Mouse (Mus musculus): ENCODE measurements at regions not wholly inside any gene's neighbourhood (a gene's known extent, or its start where the extent isn't known, plus 50 kb on each side); places are given as distances from the start of the nearest gene placed in this dataset.

- DNase-seq (ENCODE audit: extremely low spot score, low read depth, low spot score), result no peak
Measured at GRCm38 (mm10) chr9:68250011-68250410, 403.6 kb upstream of the Rora start.

- no peak for DNase-seq (ENCODE audit: extremely low spot score, low read depth, low spot score)
Measured at GRCm38 (mm10) chr9:68254218-68254617, 399.4 kb upstream of the Rora start.

GRCm38 (mm10) chr9:68268551-68268950 is 385.0 kb upstream of the Rora start:
- DNase-seq (ENCODE audit: extremely low spot score, low read depth, low spot score), result no peak

- no peak for DNase-seq (ENCODE audit: extremely low spot score, low read depth, low spot score)
Measured at GRCm38 (mm10) chr9:68302232-68302925, 351.2 kb upstream of the Rora start.

- DNase-seq (ENCODE audit: extremely low spot score, low read depth, low spot score), result no peak
Measured at GRCm38 (mm10) chr9:68330721-68331120, 322.9 kb upstream of the Rora start.

GRCm38 (mm10) chr9:68340921-68341320 is 312.7 kb upstream of the Rora start:
- DNase-seq (ENCODE audit: extremely low spot score, low read depth, low spot score), result no peak

GRCm38 (mm10) chr9:68341511-68341910 is 312.1 kb upstream of the Rora start:
- no peak for DNase-seq (ENCODE audit: extremely low spot score, low read depth, low spot score)

GRCm38 (mm10) chr9:68347426-68347825 is 306.2 kb upstream of the Rora start:
- DNase-seq (ENCODE audit: extremely low spot score, low read depth, low spot score), result no peak

GRCm38 (mm10) chr9:68351466-68351865 is 302.1 kb upstream of the Rora start:
- DNase-seq (ENCODE audit: extremely low spot score, low read depth, low spot score), result no peak

GRCm38 (mm10) chr9:68354470-68354869 is 299.1 kb upstream of the Rora start:
- no peak for DNase-seq (ENCODE audit: extremely low spot score, low read depth, low spot score)

GRCm38 (mm10) chr9:68356078-68356477 is 297.5 kb upstream of the Rora start:
- no peak for DNase-seq (ENCODE audit: extremely low spot score, low read depth, low spot score)

- no peak for DNase-seq (ENCODE audit: extremely low spot score, low read depth, low spot score)
Measured at GRCm38 (mm10) chr9:68357231-68357630, 296.4 kb upstream of the Rora start.

GRCm38 (mm10) chr9:68366973-68367372 is 286.6 kb upstream of the Rora start:
- DNase-seq (ENCODE audit: extremely low spot score, low read depth, low spot score), result no peak

- no peak for DNase-seq (ENCODE audit: extremely low spot score, low read depth, low spot score)
Measured at GRCm38 (mm10) chr9:68367556-68367955, 286.0 kb upstream of the Rora start.

GRCm38 (mm10) chr9:68372726-68373125 is 280.9 kb upstream of the Rora start:
- no peak for DNase-seq (ENCODE audit: extremely low spot score, low read depth, low spot score)

GRCm38 (mm10) chr9:68376222-68376621 is 277.4 kb upstream of the Rora start:
- no peak for DNase-seq (ENCODE audit: extremely low spot score, low read depth, low spot score)

- DNase-seq (ENCODE audit: extremely low spot score, low read depth, low spot score), result no peak
Measured at GRCm38 (mm10) chr9:68381871-68382270, 271.7 kb upstream of the Rora start.

- DNase-seq (ENCODE audit: extremely low spot score, low read depth, low spot score), result no peak
Measured at GRCm38 (mm10) chr9:68400930-68401329, 252.7 kb upstream of the Rora start.

GRCm38 (mm10) chr9:68402176-68402845 is 251.3 kb upstream of the Rora start:
- DNase-seq (ENCODE audit: extremely low spot score, low read depth, low spot score), result no peak

GRCm38 (mm10) chr9:68402981-68403380 is 250.6 kb upstream of the Rora start:
- no peak for DNase-seq (ENCODE audit: extremely low spot score, low read depth, low spot score)

- no peak for DNase-seq (ENCODE audit: extremely low spot score, low read depth, low spot score)
Measured at GRCm38 (mm10) chr9:68403516-68403915, 250.1 kb upstream of the Rora start.

- no peak for DNase-seq (ENCODE audit: extremely low spot score, low read depth, low spot score)
Measured at GRCm38 (mm10) chr9:68409786-68410185, 243.8 kb upstream of the Rora start.

- DNase-seq (ENCODE audit: extremely low spot score, low read depth, low spot score), result no peak
Measured at GRCm38 (mm10) chr9:68426286-68426685, 227.3 kb upstream of the Rora start.

Data from hindlimb bud, embryonic 11.5 days (tissue).